13 mouse cellular contexts compared by ENCODE assay signal in the genomic region with DNA sequence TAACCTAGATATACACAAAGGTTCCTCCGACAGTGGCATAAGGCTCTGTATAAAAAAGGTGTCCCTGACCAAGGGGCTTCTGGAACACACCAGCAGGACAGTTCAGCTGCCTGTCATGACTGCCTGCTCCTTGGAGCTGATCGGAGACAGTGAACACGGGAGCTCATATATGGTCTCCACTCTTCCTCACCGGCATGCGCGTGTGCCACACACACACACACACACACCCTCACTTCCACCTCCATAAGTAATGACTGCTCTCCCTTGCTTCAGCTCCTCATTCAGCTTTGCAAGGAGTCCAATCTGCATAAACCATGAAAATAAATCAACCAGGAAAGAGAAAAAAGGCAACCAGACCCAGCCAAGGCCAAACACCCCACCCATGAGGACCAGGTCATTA.
DNase-seq lines count a peak whose midpoint lies in the region; ATAC-seq and TF ChIP-seq lines count a peak whose summit lies in the region.
"Had no signal": no experiment of that assay in that cellular context is flagged by ENCODE, and none has a peak within 500 bp of the region (broad histone marks: within the 10 kb centered on the region; RNA-seq: fewer than 3 reads in every experiment).

No protein-coding gene starts in this region.

- ATAC-seq in embryonic facial prominence, embryonic 13.5 days (ENCODE audit: insufficient number of reproducible peaks, insufficient read depth, low FRiP score, low TSS enrichment, low read depth): no peak
- peak; percentile 65 for ATAC-seq in hindbrain, embryonic 12.5 days (ENCODE audit: low FRiP score)
- ATAC-seq in midbrain, embryonic 16.5 days: peak; percentile 30; the same call in 1 of the 2 replicates
- ATAC-seq: intestine, embryonic 16.5 days had no signal

- peaks cover 53% of the 10 kb centered on the region for H3K4me1 ChIP-seq in embryonic facial prominence, embryonic 13.5 days
- H3K4me1 ChIP-seq in hindbrain, embryonic 12.5 days: peaks cover 44% of the 10 kb centered on the region
- peaks cover 51% of the 10 kb centered on the region for H3K4me1 ChIP-seq in midbrain, embryonic 16.5 days (ENCODE audit: control insufficient read depth, insufficient read depth, low read length)

- TF ChIP-seq CTCF in brain, embryonic 14.5 days (IDR thresholded peaks at IDR 0.05; ENCODE audit: borderline replicate concordance, extremely low read depth, insufficient read depth, insufficient read length): no peak

- no peaks in the 10 kb centered on the region for H3K9me3 ChIP-seq in embryonic facial prominence, embryonic 13.5 days
- no peaks in the 10 kb centered on the region for H3K9me3 ChIP-seq in hindbrain, embryonic 12.5 days (replicated peaks)
- H3K9me3 ChIP-seq in midbrain, embryonic 16.5 days (replicated peaks; ENCODE audit: control insufficient read depth, low read length, poor library complexity, severe bottlenecking): no peaks in the 10 kb centered on the region

- 76% methylated on average over 6 of the region's 6 CpGs for WGBS in embryonic facial prominence, embryonic 13.5 days
- WGBS in hindbrain, embryonic 12.5 days: 62% methylated on average over 6 of the region's 6 CpGs
- WGBS in midbrain, embryonic 16.5 days: 47% methylated on average over 6 of the region's 6 CpGs

- H3K9ac ChIP-seq in embryonic facial prominence, embryonic 13.5 days: no peak overlapping the region
- H3K9ac ChIP-seq in hindbrain, embryonic 12.5 days: peak overlapping the region; percentile 33; the same call in 1 of the 2 replicates
- H3K9ac ChIP-seq in midbrain, embryonic 16.5 days (ENCODE audit: low read depth, low read length): peak overlapping the region; percentile 27; the same call in 1 of the 2 replicates
- H3K9ac ChIP-seq: liver, embryonic 14.5 days had no signal

- H3K4me2 ChIP-seq in embryonic facial prominence, embryonic 13.5 days: no peak overlapping the region
- peak overlapping the region; percentile 39 for H3K4me2 ChIP-seq in hindbrain, embryonic 12.5 days (replicated peaks)
- H3K4me2 ChIP-seq in midbrain, embryonic 16.5 days (ENCODE audit: low read length): peak overlapping the region; percentile 34

- H3K4me3 ChIP-seq in embryonic facial prominence, embryonic 13.5 days: no peak overlapping the region
- no peak overlapping the region for H3K4me3 ChIP-seq in hindbrain, embryonic 12.5 days
- no peak overlapping the region for H3K4me3 ChIP-seq in midbrain, embryonic 16.5 days (ENCODE audit: low read depth, low read length)

- no peaks in the 10 kb centered on the region for H3K36me3 ChIP-seq in embryonic facial prominence, embryonic 13.5 days
- H3K36me3 ChIP-seq in hindbrain, embryonic 12.5 days: no peaks in the 10 kb centered on the region
- H3K36me3 ChIP-seq in midbrain, embryonic 16.5 days (ENCODE audit: control insufficient read depth, insufficient read depth, low read length): no peaks in the 10 kb centered on the region

- no peak for TF ChIP-seq POLR2A in brain, embryonic 14.5 days (IDR thresholded peaks at IDR 0.05; ENCODE audit: borderline replicate concordance, extremely low read depth, insufficient read depth, insufficient read length, poor library complexity, severe bottlenecking)

- H3K27ac ChIP-seq in embryonic facial prominence, embryonic 13.5 days: 0 out of 2 replicates have a peak overlapping the region, but pooled peaks have one; percentile 34
- H3K27ac ChIP-seq in hindbrain, embryonic 12.5 days: peak overlapping the region; percentile 84
- H3K27ac ChIP-seq in midbrain, embryonic 16.5 days (ENCODE audit: low read length): peak overlapping the region; percentile 74
- H3K27ac ChIP-seq: liver, embryonic 14.5 days had no signal

- no peaks in the 10 kb centered on the region for H3K27me3 ChIP-seq in embryonic facial prominence, embryonic 13.5 days
- no peaks in the 10 kb centered on the region for H3K27me3 ChIP-seq in hindbrain, embryonic 12.5 days
- no peaks in the 10 kb centered on the region for H3K27me3 ChIP-seq in midbrain, embryonic 16.5 days (ENCODE audit: control insufficient read depth, insufficient read depth, low read depth, low read length)
- H3K27me3 ChIP-seq: CH12.LX had no signal

- DNase-seq in brain, embryonic 14.5 days (ENCODE audit: low read depth): peak; percentile 42
- DNase-seq in B cell, adult 2 months: no peak
- DNase-seq in liver: no peak
- DNase-seq in spleen, postnatal 14 days (ENCODE audit: low spot score in 2 of 2): no peak
- DNase-seq: cerebellum, adult 18-20 months; gastrocnemius, postnatal 14 days; thymus, postnatal 14 days had no signal

Comparison
In these comparisons a context has a peak if more than half of its experiments do, and no peak if none do; other contexts are left out.
1. H3K27ac ChIP-seq: peak in every context shown above with its lines; median percentile 84 in hindbrain, embryonic 12.5 days; 74 in midbrain, embryonic 16.5 days; 34 in embryonic facial prominence, embryonic 13.5 days.